Mouse (Mus musculus): ENCODE measurements at regions not wholly inside any gene's neighbourhood (a gene's known extent, or its start where the extent isn't known, plus 50 kb on each side); places are given as distances from the start of the nearest gene placed in this dataset.
A peak's percentile ranks its signal among the peaks of the same experiment; 100 is the strongest.

DNA sequence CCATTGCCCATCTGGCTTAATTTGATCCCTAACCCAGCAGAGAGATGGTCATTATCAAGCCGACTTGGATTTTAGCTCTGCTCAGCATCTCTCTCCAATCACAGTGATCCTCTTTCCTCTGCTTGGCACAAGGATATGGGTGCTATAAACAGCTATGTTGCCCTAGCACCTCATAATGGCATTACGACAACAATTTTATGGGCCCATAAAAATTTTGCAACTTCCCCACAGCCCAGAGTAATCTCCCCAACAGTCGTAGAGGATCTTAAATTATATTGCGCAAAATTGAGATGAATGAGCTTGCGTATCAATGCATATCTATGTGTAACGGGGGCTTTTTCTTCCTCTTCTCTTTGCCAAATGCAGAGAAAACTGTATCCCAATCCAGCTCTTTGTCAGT, 329.4 kb downstream of the Hlx start:
- no peak for DNase-seq (ENCODE audit: low spot score in 2 of 2)

DNA sequence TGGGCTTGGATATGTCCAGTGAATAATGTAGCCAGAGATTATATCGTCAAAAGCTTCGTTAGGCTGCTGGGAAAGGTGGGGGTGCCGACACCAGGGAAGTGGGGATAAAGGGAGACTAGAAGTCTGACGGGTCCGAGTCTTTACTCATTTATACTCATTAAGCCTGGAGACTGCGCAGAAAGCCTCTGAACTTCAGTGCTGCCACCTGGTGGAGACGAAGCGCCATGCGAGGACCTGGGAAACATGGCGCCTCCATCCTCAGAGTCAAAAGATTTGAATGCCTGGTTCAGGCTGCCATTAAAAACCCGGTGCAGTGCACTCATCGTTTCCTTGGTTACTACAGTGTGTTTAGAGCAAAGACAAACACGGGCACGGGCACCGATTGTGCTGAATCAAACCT, 337.2 kb downstream of the Hlx start:
- peak; percentile 20 to 23 for DNase-seq (ENCODE audit: low spot score in 2 of 2)

DNA sequence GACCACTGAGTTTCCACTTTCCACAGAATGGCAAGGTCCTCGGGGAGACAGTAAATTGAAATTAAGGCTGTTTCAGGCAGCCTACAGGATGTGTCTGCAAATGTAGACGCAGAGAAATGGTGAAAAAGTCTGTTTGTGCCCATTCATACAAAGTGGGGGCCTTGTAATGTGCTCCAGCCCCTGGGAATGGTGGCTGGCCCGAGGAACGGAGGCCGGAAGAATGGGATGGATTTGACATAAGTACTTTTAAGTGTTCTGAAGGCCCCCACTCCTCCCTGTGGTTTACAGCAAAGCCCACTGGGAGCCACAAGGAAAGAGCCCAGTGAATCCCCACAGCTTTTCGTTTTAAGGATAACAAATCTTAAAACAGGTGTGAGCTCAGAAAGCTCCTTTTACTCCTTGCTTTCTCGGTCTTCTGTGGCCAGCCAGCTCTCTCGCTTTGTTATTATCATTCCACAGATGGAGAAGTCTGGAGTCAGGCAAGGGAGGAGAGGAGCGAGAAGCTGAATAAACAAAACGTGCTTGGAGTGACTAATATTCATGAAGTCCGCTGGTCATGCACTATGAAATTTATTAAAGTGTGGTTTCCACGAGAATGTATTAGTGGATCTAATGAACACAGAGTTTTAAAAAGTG, 337.7 kb downstream of the Hlx start:
- no peak for DNase-seq (ENCODE audit: low spot score in 2 of 2)

GRCm38 (mm10) chr1:184384088-184384823, 348.2 kb downstream of the Hlx start:
- DNase-seq (ENCODE audit: low spot score in 2 of 2) = no peak

- no peak for DNase-seq (ENCODE audit: low spot score in 2 of 2)
Observed at GRCm38 (mm10) chr1:184378665-184379064, 344.6 kb upstream of the 1700056E22Rik start.

GRCm38 (mm10) chr1:184365026-184365425, 330.9 kb upstream of the 1700056E22Rik start:
- no peak for DNase-seq (ENCODE audit: low spot score in 2 of 2)

- DNase-seq (ENCODE audit: low spot score in 2 of 2) = no peak
Observed at GRCm38 (mm10) chr1:184358226-184358568, 324.1 kb upstream of the 1700056E22Rik start.

GRCm38 (mm10) chr1:184357474-184358225, 323.5 kb upstream of the 1700056E22Rik start:
- no peak for DNase-seq (ENCODE audit: low spot score in 2 of 2)

DNA sequence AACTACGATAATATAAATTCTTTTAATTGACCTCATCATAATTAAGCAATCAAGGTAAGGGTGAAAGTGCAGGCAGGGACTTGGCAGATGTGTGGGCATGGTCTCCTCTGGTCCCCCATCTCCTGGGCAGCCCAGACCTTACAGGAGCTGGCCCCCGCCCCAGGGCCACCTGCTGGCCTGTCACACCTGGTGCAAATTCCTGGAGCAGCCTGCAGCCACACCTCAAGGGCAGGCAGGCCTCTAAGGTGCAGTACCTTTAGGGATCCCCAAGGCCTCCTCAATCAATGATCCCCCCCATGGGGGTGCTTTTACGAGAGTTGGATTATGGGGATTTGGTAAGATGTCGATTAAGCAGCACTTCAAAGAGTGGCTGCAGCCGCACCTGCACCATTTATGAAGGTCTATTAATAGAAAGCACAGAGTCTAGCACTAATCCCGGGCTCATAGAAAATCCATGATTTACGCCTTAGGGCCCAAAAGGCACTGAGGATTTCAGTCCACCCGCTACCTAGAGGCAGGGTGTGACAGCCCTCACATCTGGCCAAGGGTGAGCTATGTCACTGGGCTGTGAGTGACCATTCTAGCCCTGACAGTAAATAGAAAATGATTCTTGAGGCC, 319.8 kb upstream of the 1700056E22Rik start:
- no peak for DNase-seq (ENCODE audit: low spot score in 2 of 2)

DNA sequence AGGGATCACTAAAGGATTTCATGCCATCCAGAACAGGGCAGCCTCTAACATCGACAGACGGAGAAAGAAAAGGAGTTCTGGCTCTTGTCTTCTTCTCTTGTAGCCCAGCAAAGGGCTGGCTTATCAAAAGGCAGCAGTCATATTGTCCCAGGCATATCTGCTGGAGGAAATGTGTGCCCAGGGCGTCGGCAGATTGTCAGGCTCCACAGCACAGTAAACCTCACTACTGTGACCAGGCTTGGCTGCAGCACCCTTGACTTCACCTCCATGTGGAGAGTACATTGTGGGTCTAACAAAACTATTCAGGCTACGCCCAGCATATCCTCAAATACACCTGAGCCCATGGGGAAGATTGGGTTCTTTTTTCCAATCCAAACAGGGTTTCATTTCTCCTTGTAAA, 317.7 kb upstream of the 1700056E22Rik start:
- no peak for DNase-seq (ENCODE audit: low spot score in 2 of 2)

GRCm38 (mm10) chr1:184344829-184345228, 310.7 kb upstream of the 1700056E22Rik start:
- no peak for DNase-seq (ENCODE audit: low spot score in 2 of 2)

DNA sequence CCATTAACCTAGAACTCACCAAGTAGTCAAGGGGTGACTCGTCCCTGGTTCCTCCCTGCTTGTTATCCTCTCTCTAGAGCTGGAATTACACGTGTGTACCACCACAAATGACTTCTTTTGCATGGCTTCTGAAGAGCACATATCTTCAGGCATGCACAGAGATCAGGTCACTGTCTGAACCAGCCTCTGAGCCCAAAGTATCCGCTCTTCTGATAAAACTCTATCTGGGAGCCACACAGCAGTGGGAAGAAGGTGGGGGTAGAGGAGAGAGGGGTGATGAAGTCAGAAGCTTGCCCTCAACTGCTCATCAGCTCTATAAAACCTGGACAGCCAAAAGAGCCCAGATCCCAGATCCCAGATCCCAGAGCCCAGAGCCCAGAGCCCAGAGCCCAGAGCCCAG, 301.9 kb upstream of the 1700056E22Rik start:
- no peak for DNase-seq (ENCODE audit: low spot score in 2 of 2)

GRCm38 (mm10) chr1:184335281-184335680, 301.2 kb upstream of the 1700056E22Rik start:
- no peak for DNase-seq (ENCODE audit: low spot score in 2 of 2)

DNA sequence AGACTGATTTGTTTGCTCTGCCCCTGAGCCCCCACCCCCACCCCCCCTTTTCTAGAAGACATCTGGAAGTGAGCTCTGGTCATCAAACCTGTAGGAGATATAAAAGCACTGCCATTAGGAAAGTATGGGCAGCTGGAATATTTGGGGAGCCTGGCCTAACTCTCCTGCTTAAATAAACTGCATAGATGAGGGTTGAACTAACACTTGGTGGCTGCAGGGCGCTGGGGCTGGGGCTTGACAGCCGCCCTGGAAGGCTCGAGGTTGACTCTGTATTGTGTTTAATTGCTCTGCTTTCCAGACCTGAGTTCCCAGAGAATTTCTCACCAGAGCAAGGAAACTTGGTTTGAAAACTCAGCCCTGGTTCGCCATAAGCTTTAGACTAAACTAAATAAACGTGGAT, 300.7 kb upstream of the 1700056E22Rik start:
- no peak for DNase-seq (ENCODE audit: low spot score in 2 of 2)

- DNase-seq (ENCODE audit: low spot score in 2 of 2) = no peak
Observed at GRCm38 (mm10) chr1:184333086-184333485, 299.0 kb upstream of the 1700056E22Rik start.

DNA sequence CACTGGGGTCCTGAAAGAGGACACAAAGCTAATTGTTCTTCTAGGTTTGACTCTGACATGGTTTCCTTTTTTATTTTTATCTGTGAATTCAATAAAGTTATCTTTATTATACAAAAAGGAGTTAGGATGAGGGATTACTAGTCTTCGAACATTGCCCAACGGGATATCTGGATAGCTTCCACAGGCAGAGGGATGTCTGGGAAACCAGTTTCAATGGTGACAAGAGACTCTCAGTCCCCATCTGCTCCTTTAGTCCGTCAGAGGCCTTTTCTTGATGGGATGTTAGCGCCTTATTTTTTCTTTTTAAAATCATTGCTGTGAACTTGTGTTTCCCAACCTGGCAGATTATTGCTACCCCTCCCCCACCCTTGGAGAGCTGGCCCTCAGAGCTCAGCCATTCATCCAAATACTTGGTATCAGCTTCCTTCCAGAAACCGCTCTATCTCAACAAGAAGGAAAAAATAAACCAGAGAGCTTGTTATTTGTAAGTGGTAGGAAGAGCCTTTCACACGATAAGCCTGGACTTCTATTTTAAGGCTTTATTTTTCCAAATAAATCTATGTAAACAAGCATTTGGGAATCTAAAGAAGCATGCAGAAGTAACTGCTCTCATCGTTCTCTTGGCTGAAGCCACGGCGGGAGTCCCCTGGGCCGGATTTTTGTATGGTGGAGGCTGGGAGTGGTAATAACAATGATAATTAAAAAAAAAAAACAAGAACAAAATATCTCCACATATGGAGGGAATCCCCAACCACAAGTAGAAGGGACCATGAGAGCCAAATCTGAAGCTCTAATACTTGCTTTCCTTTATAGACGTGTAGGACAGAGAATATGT, 296.6 kb upstream of the 1700056E22Rik start:
- no peak for DNase-seq (ENCODE audit: low spot score in 2 of 2)

- no peak for DNase-seq (ENCODE audit: low spot score in 2 of 2)
Observed at GRCm38 (mm10) chr1:184326191-184326590, 292.1 kb upstream of the 1700056E22Rik start.

DNA sequence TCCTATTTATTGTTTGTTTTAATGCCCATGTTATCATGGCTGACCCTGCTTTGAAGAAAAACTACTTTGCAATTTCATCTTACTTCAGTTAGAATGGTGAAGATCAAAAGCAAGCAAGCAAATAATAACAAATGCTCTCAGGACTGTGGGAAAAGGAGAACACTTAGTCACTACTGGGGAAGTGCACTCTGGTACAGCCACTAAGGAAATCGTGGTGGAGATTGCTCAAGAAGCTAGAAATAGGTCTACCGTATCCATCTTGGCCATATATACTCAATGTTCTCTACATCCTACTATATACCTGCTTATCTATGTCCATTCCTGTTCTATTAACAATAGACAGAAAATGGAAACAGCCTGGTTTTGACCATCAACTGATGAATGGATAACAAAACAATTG, 290.1 kb upstream of the 1700056E22Rik start:
- no peak for DNase-seq (ENCODE audit: low spot score in 2 of 2)

GRCm38 (mm10) chr1:184320521-184321177, 286.5 kb upstream of the 1700056E22Rik start:
- DNase-seq (ENCODE audit: low spot score in 2 of 2) = no peak

DNA sequence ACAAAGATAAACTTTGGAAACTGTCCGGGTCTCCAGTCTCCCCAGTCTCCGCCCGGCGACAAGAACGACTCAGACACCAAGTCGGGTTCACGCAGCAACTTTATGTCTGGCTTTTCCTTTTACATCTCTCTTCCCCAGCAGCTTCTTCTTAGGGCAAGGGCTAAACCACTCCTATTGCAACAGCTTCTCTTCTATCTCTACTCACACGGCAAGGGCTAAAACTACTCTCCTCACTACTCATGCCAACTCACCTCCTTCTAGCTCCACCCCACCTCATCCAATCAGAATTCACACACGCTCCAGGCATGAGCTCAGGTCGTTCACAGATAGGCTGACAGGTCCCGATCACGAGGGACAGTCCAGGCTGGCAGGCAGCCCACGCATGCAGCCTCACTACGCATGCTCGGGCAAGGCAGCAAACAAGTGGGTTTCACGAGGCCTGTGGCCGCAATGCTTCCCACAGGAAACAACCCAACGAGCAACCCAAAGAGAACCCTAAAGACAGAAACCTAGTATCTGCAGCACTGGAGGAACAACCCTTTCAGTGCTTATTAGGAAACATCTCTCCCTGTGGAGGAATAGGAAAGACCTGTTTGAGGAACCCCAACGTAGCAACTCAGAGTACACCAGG, 276.2 kb upstream of the 1700056E22Rik start:
- no peak for DNase-seq (ENCODE audit: low spot score in 2 of 2)
